Mouse (Mus musculus) Muller cell, postnatal 12 days (primary cell): ENCODE measurements around the gene Lipc.

Experiments used
- DNase-seq: peaks from one replicate; pipeline ENCODE4 v3.0.0-alpha.2; 2015; ENCODE audit errors: inconsistent ontology term

Lipc gene

DNA sequence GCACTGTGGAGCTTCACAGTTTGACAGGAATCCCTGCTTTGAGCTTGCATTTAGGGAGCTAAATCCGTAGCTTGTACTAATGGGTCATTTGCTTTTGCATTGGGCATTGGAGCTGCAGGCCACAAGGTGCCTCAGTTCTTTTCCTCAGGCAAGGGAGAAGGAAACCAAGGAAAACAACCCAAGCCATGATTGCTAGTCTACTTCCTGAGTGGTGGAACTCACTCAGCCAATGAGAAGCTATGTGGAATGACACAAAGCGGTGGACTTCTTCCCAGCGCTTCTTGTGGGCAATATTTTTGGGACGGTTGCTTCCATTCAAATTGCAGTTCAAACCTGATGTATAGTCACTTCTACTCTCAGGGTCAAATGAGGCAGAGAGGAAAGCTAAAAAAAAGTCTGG lies at the start of gene Lipc:
Gene Lipc (minus strand): TSS at position 101 of the 400 bp plus-strand sequence.
- no peak for DNase-seq

DNA sequence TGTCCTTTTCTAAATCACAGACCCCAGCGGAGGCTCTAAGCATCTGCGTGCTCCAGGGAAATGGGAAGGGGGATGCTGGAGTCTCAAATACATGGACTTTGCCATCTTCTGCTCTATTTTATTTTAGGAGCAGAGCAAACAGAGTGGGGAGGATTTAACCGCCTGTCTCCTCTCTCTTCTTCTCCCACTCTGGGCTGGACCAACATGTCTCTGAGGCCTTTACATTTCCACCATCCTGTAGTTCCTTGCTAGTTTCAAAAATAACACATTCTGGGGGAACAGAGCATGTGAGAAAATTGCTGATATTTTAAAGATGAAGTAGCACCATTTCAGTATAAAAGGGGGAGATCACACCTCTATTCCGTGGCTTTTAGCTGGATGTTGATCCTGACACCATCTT lies 47.1 kb upstream of the Lipc start:
- no peak for DNase-seq

DNA sequence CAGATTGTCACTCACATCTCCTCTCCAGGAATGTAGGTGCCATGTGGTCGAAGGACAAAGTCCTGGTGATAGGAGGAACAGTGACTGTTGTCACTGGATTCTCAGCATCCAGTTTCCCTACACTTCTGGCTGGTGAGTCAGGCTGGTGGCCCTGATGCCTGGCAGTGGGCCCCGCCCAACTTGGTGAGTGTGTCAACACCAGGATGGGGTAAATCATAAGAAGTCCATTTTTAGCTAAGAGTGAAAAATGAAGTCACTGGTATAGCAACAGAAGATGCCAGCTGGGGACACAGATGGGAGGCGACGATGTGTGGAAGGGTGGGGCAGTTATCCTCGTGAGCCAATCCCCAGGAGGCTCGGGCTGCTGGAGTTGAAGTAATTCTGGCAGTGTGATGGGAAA lies 46.7 kb upstream of the Lipc start:
- peak; percentile 36 for DNase-seq

DNA sequence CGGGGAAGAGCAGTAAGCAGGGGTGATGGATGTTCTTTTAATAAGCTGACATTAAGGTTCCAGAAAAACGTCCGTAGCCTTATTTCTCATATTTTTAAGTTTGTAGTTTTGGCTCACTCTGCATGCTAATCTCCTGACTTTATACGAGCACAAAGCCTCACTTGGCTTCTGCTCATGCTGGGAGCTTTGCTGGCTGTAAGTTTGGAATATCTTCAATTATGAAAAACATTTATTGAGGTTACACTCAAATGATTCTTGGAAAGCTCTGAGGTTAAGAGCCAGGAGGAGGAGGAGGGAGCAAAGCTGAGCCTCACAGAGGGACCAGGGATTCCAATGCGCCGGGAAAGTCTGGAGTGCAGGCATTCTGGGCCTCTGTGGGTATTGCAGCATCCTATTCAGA lies 41.3 kb upstream of the Lipc start:
- peak; percentile 67 for DNase-seq

DNA sequence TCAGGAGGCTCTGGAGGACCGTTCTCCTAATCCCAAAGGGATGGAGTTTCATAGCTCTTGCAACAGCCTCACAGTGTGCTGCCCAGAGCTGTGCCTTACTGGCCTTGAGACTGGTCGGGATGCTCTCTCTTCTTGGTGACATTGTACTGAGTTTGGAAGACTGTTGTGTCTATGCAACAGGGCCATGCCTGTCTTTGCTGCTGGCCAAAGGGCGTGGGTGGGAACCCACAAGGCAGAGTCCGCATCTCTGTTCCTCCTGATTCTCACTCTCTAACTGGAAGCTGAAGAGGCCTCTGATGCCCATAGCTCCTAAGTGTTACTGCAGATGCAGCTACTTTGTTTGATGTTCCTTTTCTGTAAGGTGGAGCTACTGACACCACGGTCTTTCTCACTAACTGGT lies 39.4 kb upstream of the Lipc start:
- DNase-seq = no peak

DNA sequence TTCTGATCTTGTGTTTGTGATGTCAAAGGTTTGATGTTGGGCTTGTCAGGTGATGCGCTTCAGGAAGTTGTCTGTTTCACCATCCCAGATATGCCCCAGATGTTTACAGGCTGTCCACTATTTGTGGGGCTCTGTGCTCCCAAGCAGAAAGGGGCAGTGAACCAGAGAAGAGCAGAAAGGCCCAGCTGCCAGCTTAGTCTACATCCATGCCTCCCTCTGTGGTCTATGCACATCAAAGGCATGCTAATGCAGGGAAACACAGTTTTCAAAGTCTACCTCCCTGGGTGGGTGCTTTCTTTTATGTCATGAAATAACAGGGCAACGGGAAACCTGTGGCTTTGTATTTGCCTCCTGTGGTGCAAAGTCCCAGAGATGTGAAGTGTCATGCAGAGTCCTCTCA lies 35.2 kb upstream of the Lipc start:
- peak; percentile 12 for DNase-seq

DNA sequence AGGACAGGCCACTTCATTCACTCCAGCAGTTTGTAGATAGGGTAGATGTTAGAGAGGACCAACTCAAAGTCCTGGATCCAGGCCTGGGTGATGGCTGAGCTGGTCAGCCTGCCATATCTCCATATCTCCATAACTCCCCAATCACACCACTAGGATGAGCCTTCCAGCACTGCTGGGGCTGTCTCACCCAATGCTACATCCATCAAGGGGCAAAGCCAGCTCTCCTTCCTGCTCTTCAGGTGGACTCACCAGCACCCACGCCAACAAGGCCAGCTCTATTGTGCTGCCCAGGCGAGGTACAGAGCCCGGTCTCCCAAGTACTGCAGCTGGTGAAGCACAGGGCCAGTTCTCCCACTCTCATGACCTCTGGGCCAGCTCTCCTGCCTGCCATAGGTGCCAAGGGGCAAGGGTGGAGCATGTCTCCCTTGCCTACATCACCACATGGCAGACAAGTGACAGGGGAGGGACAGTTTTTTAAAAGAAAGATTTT lies 31.0 kb upstream of the Lipc start:
- no peak for DNase-seq

DNA sequence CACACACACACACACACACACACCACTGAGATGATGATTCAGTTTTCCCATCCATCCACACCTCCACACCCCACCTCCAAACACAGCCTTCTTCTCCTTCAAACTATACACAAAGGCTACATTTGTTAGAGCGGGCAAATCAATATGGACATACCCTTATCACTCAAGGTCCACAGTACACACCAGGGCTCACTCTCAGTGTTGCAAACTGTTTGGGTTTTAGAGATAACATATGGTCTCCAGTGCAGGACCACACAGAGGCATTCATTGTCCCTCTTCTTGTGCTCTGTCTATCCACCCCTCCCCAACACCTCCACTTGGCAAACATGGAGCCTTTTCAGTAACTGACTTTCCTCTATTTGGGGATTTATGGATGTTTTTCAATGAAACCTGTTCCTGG lies 29.7 kb upstream of the Lipc start:
- DNase-seq = no peak

DNA sequence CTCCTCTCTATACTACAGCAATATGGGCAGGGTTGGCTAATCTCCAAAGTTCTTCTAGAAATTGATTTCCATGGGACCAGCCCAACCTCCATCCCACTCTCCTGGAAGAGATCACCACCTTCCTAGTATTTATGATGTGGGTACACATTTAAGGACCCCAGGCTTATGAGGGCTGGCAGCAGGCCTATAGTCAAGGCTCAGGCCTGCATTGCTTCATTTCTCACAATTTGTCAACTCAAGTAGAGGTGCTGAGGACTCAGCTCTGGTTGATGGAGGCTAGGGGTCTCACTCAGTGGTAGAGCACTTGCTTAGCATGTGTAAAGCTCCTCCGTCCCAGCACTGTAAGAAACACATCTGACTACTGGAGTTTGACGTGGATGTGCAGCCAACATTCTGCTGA lies 27.6 kb upstream of the Lipc start:
- DNase-seq = no peak

DNA sequence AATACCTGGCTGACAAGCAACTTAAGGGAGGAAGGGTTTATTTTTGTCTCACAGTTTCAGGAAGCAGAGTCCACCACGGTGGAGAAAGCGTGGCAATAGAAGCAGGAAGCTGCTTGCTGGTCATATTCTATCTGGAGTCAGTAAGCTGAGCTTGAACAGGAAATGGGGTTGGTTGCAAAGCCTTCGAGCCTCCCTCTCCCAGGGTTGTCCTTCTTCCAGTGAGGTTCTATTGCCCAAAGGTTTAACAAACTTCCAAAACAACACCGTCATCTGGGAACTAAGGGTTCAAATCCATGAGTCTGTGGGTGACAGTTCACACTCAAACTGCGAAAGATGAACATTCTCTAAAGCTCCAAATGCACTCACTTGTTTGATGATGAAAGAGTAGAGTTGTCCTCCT lies 27.1 kb upstream of the Lipc start:
- DNase-seq = no peak

DNA sequence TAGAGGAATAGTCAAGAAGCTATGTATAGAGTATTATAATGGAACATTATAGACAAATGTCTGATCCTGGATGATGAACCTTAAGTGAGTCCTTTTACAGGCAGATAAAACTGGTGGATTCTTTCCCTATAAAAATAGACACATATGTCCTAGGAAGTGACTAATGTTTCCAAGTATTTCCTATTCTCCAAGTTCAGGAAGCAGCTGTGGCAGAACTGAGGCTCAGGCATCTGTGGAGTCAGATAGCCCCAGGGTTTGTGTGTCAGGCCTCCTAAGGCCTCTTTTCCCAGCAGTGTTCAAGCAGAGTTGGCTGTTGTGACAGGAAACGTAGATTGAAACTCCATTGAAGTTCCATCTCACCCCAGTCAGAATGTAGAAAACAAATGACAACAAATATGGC lies 25.4 kb upstream of the Lipc start:
- no peak for DNase-seq

DNA sequence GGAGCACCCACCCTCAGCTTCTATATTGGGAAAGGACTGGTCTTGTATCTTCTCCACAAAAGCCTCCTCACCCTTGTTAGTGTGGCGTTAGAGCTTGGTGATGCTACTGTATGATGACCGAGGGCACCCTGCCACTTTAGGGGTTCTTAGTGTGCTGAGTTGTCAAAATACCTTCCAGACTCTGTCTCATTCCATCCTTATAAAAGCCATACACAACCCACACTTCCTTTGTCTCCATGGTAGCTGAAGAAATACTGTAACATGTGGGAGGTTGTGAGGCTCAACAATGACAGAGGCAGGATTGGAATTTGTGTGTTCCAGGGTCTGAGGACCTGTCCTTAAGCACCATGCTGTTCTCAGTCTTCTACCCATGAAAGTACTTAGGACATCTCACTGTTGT lies 23.9 kb upstream of the Lipc start:
- peak; percentile 7 for DNase-seq

DNA sequence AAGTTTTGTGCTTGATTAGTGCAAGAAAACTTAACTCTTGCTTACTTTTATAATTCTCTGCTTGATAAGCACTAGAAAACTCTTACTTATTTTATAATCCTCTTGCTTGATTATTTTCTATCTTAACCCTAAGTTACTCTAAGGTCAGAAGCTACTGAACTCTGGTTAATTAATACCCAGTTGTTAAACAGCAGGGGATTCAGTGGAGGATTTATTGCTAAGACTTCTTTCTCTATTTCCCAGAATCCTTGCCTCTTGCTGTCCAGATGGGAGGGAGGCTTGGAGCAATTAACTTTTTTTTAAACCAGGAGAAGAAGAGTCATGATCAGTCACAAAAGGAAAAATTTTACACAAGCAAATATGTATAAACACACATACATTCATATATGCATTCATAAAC lies 21.3 kb upstream of the Lipc start:
- no peak for DNase-seq

DNA sequence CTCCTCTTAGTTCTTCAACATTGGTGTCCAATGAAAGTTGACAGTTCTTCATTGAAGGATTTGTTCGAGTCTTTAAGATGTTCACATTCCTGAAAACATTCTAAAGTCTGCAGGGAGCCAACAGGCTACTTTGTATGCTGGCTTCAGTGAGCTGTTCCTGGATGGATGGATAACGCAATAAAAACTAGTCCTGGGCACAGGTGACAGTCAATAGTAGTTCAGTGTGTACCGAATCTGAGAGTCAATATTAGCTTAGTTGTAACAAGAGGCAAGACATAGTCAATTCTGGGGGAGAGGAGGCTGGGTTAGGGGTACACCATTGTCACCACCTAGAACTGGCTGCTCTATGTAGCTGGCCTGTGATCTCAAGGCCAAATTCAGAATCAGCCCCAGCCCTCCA lies 17.2 kb upstream of the Lipc start:
- DNase-seq = no peak

DNA sequence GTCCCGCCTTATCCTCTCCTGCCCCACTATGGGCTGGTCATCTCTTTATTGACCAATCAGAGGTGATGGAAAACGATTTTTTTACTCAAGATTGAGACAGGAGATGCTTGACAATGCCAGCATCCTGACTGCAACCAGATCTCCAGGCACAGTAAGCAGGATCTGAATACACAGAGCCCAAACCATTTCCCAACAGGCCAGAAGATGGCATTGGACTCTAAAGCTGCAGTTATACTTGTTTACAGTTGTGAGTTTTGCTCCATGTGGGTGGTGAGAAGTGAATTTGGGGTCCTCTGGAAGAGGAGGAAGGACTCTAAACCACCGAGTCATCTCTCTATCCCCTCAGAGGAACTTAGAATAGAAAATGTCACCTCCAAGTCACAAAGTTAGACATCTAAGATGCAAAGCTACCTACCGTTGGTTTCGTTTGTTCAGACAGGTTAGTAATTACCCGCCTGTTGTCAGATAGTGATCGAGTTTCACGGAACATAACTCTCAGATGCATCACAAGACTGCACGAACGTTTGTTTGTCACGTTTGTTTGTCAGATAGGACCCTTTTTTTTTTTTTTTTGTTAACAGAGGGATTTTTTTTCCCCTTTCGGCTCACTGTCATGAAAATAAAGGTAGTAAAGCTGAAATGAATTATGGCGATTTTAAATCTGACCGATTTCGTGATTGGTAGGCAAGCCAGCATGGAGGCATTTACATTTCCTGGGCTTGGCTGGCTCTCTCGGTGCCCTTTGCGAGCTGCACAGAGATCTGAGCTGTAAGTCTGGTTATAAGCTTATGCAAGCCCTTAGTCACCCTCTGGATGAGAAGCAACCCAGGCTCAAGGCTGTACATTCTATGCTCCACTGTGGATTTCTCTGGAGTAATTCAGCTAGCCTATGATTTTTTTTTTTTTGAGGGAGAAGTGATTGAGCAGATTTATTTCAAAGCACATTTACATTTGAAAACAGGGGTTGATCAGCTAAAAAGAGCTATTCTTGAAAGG lies 14.3 kb upstream of the Lipc start:
- DNase-seq = no peak

DNA sequence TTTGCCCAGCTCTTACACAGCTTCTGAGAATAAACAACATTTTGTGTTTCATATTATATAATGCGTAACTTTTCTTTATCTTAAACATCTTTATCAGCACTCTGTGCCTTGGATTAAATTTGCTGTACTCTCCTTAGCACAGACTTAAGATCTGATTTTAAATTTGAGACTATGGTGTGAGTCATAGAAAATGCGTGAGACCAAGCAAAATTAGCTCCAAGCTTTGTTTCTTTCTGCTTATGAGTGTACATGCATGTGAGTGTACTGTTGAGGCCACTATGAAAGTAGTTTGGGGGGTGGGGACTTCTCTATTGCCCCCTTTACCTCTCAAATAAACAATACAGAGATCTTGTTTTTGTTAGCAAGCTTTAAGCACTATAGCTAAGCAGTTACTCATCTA lies 13.4 kb upstream of the Lipc start:
- DNase-seq = no peak

DNA sequence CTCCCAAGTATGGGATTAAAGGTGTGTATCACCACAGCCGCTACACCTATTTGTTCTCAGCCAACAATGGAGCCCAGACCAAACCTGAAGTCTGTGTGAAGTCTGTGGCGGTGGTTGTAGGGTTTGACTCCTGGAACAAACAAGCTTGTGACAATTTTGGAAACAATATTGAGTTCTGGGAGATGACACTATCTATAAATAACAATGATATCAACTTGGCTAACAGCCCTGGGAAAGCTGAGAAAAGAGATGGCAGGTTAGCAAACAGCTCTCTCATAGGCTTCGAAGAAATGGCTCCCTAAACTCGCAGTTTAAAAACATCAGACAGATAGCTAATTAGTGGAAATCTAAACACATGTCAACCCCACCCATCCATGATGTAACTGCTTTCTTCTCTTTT lies 13.0 kb upstream of the Lipc start:
- no peak for DNase-seq

DNA sequence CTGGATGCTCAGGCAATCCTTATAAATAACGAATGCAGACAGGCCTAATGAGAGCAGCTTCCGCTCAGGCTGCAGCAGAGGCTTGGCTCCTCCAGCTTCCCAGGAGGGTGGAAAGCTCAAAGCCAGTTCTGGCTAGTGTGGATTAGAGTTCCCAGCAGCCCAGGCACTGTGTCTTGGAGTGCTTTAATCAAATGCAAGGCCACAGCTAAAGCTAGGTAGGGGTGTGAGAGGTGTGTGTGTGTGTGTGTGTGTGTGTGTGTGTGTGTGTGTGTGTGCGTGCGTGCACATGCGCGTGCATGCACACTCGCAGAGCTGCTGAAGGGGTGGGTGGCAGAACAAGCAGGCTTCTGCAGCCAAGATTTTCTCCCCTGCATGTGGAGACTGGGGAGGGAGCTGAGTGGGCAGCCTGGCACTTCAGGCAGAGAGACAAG lies 11.4 kb upstream of the Lipc start:
- no peak for DNase-seq

DNA sequence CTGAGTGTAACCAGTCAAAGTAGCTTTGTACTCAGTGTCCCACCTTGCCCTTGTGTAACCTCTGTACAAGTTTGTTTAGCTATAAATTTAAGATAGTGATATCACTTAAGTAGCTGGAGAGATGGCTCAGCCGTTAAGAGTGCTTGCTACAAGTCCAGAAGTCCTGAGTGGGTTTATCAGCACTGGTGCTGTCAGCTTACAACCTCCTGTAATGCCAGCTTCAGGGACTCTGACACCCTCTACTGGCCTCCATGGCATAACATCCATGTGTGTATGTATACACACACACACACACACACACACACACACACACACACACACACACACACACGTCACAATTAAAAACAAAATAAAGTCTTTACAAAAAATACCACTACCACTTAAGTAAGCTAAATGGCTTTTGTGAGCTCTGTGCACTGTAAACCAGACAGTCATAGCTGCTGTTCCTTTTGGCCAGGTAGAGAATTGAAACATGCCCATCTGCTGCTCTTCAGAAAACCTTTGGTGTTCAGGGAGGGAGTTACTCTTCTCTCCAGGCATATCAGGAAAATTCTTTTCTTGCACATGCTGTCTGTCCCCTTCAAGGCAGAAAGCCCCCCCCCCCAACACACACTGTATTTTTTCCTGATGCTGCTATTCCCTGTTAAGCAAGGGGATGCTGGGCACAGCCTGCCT lies 10.9 kb upstream of the Lipc start:
- no peak for DNase-seq

DNA sequence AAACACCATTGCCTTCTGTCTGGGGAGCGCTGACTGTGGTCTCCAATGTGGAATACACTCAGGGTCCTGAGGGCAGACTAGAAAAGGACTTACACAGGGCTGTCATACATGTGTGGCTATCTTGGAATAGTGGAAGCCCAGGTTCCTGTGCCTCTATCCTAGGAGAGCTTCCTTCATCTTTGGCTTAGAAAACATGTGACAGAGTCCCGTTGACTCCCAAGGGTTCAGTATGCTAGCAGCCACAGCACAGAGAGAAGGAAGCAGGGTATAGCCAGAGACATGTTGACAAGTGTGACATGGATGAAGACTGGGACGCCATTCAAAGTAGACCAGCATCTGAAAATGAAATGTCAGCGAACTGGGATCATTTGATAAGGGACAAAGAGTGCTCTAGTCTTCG lies 8.3 kb upstream of the Lipc start:
- DNase-seq = no peak

DNA sequence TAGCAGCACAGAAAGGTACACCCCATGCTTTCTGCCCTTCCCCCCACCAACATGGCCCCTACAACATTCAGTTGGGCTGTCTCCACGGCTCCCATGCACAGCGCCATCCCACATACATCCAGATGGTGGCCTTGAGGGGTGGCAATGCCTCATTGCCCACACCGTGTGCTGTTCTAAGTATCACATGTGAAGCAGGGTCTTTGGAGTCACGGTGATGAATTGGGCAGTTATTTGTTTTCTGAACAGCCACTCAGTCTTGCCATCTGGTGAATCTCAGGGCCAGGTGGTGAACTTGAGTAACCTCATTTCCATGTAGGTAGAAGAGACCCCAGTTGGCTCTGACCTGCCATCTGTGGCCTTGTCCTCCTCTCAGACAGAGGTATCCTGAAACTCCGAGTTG lies 7.8 kb upstream of the Lipc start:
- no peak for DNase-seq

DNA sequence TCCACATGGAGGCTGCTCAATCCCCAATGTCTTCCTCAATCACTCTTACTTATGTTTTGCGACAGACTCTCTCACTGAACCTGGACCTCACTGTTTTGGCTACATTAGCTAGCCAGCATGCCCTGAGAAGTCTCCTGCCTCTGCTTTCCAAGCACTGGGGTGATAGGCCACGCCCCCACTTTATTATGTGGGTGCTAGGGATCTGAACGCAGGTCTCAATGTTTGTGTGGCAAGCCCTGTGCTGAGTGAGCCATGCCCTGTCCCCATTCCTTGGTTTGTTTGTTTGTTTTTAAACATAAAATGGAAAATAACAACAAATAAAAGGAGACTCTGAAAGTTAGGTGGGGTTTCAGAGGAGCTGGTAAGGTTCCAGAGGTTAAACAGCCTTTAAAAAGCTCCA lies 7.4 kb upstream of the Lipc start:
- no peak for DNase-seq

DNA sequence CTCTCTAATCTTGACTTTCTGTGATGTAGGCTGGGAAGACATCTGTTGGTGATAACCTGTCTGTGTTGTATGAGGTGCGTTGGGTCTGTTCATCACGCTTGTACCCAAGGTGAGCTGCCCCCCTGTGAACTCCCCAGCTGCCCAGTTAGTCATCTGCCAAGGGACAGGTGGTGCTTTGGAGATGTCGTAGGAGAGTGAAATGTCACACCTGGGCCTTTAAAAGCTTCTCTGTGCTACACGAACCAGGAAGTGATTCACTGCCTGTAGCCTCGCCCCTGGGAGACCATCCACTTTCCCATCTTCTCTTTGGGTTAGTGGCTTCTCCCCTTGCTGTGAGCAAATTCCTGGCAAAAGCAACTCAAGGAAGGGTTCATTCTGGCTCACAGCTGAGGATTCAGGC lies 6.4 kb upstream of the Lipc start:
- no peak for DNase-seq
